Mouse (Mus musculus) cerebellum, adult 2 months (tissue): Measurements from ENCODE around the gene Wnt6.
A peak's percentile ranks its signal among the peaks of the same experiment; 100 is the strongest.

Source experiments
- CTCF ChIP-seq: fragments of 200-500 bp; IDR thresholded peaks from 2 replicates; pipeline ENCODE4 v1.5.1; 2011; ENCODE audit warnings: low read depth, mild to moderate bottlenecking, control low read depth, low read length, moderate library complexity, borderline replicate concordance; ENCODE audit not compliant: insufficient read depth
- POLR2A ChIP-seq: fragments of 200-500 bp; IDR thresholded peaks from 2 replicates; pipeline ENCODE4 v1.6.1; 2011; ENCODE audit warnings: low read length, control low read depth, borderline replicate concordance; ENCODE audit not compliant: insufficient read depth

- TF ChIP-seq CTCF = 0 out of 2 replicates have a peak, but pooled peaks have one; percentile 24
- no peak for TF ChIP-seq POLR2A
Observed at GRCm38 (mm10) chr1:74802795-74803656, 31.3 kb downstream of the Wnt6 start.
